Mouse (Mus musculus) fibroblast of lung, adult 2 months (primary cell): ENCODE measurements around the gene Thbs4.
"Not testable (repeated sequence)": the region's sequence is repeated elsewhere in the genome, so short reads cannot be mapped to it uniquely, and the experiment has no call there.

ENCODE experiments used
- DNase-seq: peaks from one replicate; pipeline ENCODE4 v3.0.0-alpha.2; 2011; ENCODE audit warnings: low read depth

The Thbs4 gene

GRCm38 (mm10) chr13:92794462-92795214 lies at the start of gene Thbs4:
Gene Thbs4 (minus strand): TSS chr13:92794818.
- no peak for DNase-seq

- DNase-seq = no peak
Measured at GRCm38 (mm10) chr13:92833162-92833561, 38.5 kb upstream of the Thbs4 start.

- no peak for DNase-seq
Measured at GRCm38 (mm10) chr13:92828820-92829219, 34.2 kb upstream of the Thbs4 start.

- no peak for DNase-seq
Measured at GRCm38 (mm10) chr13:92817357-92817756, 22.7 kb upstream of the Thbs4 start.

GRCm38 (mm10) chr13:92816329-92816728 lies 21.7 kb upstream of the Thbs4 start:
- no peak for DNase-seq

- not testable (repeated sequence) for DNase-seq
Measured at GRCm38 (mm10) chr13:92810592-92810991, 16.0 kb upstream of the Thbs4 start.

- no peak for DNase-seq
Measured at GRCm38 (mm10) chr13:92807849-92808248, 13.2 kb upstream of the Thbs4 start.

- no peak for DNase-seq
Measured at GRCm38 (mm10) chr13:92806785-92807184, 12.2 kb upstream of the Thbs4 start.

GRCm38 (mm10) chr13:92799306-92799925 lies 4.8 kb upstream of the Thbs4 start:
- no peak for DNase-seq

- DNase-seq = no peak
Measured at GRCm38 (mm10) chr13:92798830-92799229, 4.2 kb upstream of the Thbs4 start.

GRCm38 (mm10) chr13:92793636-92794035 lies 982 bp downstream of the Thbs4 start:
- DNase-seq = no peak

GRCm38 (mm10) chr13:92791474-92791873 lies 3.1 kb downstream of the Thbs4 start:
- DNase-seq = no peak

- DNase-seq = no peak
Measured at GRCm38 (mm10) chr13:92784311-92784710, 10.3 kb downstream of the Thbs4 start.

- DNase-seq = no peak
Measured at GRCm38 (mm10) chr13:92783551-92783950, 11.1 kb downstream of the Thbs4 start.

GRCm38 (mm10) chr13:92780927-92781326 lies 13.7 kb downstream of the Thbs4 start:
- DNase-seq = no peak

GRCm38 (mm10) chr13:92780076-92780475 lies 14.5 kb downstream of the Thbs4 start:
- no peak for DNase-seq

- no peak for DNase-seq
Measured at GRCm38 (mm10) chr13:92778642-92779041, 16.0 kb downstream of the Thbs4 start.

GRCm38 (mm10) chr13:92775916-92776315 lies 18.7 kb downstream of the Thbs4 start:
- no peak for DNase-seq

- peak; percentile 40 for DNase-seq
Measured at GRCm38 (mm10) chr13:92774887-92775286, 19.7 kb downstream of the Thbs4 start.

- no peak for DNase-seq
Measured at GRCm38 (mm10) chr13:92772500-92772899, 22.1 kb downstream of the Thbs4 start.

GRCm38 (mm10) chr13:92771566-92771965 lies 23.1 kb downstream of the Thbs4 start:
- DNase-seq = no peak

- DNase-seq = no peak
Measured at GRCm38 (mm10) chr13:92765454-92766242, 29.0 kb downstream of the Thbs4 start.

- DNase-seq = no peak
Measured at GRCm38 (mm10) chr13:92762322-92762721, 32.3 kb downstream of the Thbs4 start.
